Mouse (Mus musculus) gastrocnemius, postnatal 14 days (tissue): ENCODE measurements around the gene Dst. TPM values are rescaled to one million over a fixed set of nuclear protein-coding genes. Genes with fewer than 3 reads are reported as not detected.

ENCODE experiments used
- DNase-seq: peaks from one replicate; pipeline ENCODE4 v3.0.0; 2021; ENCODE audit warnings: mixed read lengths
- intact Hi-C: fragments of 180-260 bp; cut with DNase I; formaldehyde crosslinking; loops from one replicate; pipeline ENCODE4 v1.15.1; 2025; ENCODE audit warnings: low total_unique reads
- total RNA-seq, 2 experiments: library from RNA; stranded (reverse); gene quantifications; 2 replicates each; pipeline ENCODE4 v1.2.3; 2021

Gene Dst
- total RNA-seq, 2 experiments from 2014 or later: 121 to 150 TPM

GRCm38 (mm10) chr1:34237211-34237610, 329.2 kb downstream of the Dst start:
- no peak for DNase-seq
- intact Hi-C loops: no loop called here

GRCm38 (mm10) chr1:34237689-34238091, 329.7 kb downstream of the Dst start:
- no peak for DNase-seq
- intact Hi-C loops: no loop called here

- no peak for DNase-seq
- intact Hi-C loops: no loop called here
Observed at GRCm38 (mm10) chr1:34238231-34238630, 330.2 kb downstream of the Dst start.

- intact Hi-C loops: no loop called here
- no peak for DNase-seq
Observed at GRCm38 (mm10) chr1:34244678-34245077, 336.7 kb downstream of the Dst start.

GRCm38 (mm10) chr1:34245951-34246641, 338.1 kb downstream of the Dst start:
- intact Hi-C loops: no loop called here
- no peak for DNase-seq

- no peak for DNase-seq
- intact Hi-C loops: no loop called here
Observed at GRCm38 (mm10) chr1:34246642-34246987, 338.6 kb downstream of the Dst start.

GRCm38 (mm10) chr1:34251137-34251536, 343.1 kb downstream of the Dst start:
- DNase-seq: no peak
- intact Hi-C loops: no loop called here

GRCm38 (mm10) chr1:34252267-34252666, 344.2 kb downstream of the Dst start:
- intact Hi-C loops: no loop called here
- no peak for DNase-seq

- no peak for DNase-seq
- intact Hi-C loops: no loop called here
Observed at GRCm38 (mm10) chr1:34253876-34254275, 345.9 kb downstream of the Dst start.

- intact Hi-C loops: no loop called here
- no peak for DNase-seq
Observed at GRCm38 (mm10) chr1:34259898-34260297, 351.9 kb downstream of the Dst start.

- intact Hi-C loops: no loop called here
- no peak for DNase-seq
Observed at GRCm38 (mm10) chr1:34261011-34261410, 353.0 kb downstream of the Dst start.

- intact Hi-C loops: no loop called here
- DNase-seq: no peak
Observed at GRCm38 (mm10) chr1:34268520-34268919, 360.5 kb downstream of the Dst start.

GRCm38 (mm10) chr1:34269578-34269977, 361.6 kb downstream of the Dst start:
- DNase-seq: no peak
- intact Hi-C loops: no loop called here

GRCm38 (mm10) chr1:34273922-34274321, 365.9 kb downstream of the Dst start:
- no peak for DNase-seq
- intact Hi-C loops: no loop called here

GRCm38 (mm10) chr1:34275787-34276186, 367.8 kb downstream of the Dst start:
- no peak for DNase-seq
- intact Hi-C loops: no loop called here

- intact Hi-C loops: no loop called here
- DNase-seq: no peak
Observed at GRCm38 (mm10) chr1:34276756-34277155, 368.7 kb downstream of the Dst start.

- DNase-seq: no peak
- intact Hi-C loops: no loop called here
Observed at GRCm38 (mm10) chr1:34277259-34277658, 369.2 kb downstream of the Dst start.

GRCm38 (mm10) chr1:34283502-34283901, 375.5 kb downstream of the Dst start:
- intact Hi-C loops: no loop called here
- DNase-seq: no peak

GRCm38 (mm10) chr1:34284979-34285378, 377.0 kb downstream of the Dst start:
- no peak for DNase-seq

GRCm38 (mm10) chr1:34287731-34288130, 379.7 kb downstream of the Dst start:
- intact Hi-C loops: no loop called here
- no peak for DNase-seq

More at GRCm38 (mm10) chr1:34284979-34285378, 377.0 kb downstream of the Dst start:
- intact Hi-C loops: no loop called here

GRCm38 (mm10) chr1:34288181-34288580, 380.2 kb downstream of the Dst start:
- no peak for DNase-seq
- intact Hi-C loops: no loop called here
